Mouse (Mus musculus) CH12.LX (cell line): ENCODE results near the gene Srgn.

ENCODE experiments used
- CTCF ChIP-seq, 2 experiments: IDR thresholded peaks in 1 of 2; conservative IDR thresholded peaks in 1 of 2; 2 replicates each; pipeline ENCODE4 v1.5.1; 2011 to 2012; ENCODE audit warnings: low read depth in 2 of 2, low read length in 2 of 2, improper control_type of control experiment in 1 of 2, inconsistent platforms in 1 of 2, mild to moderate bottlenecking in 1 of 2, moderate library complexity in 1 of 2
- POLR2A ChIP-seq: IDR thresholded peaks from 2 replicates; pipeline ENCODE4 v1.6.1; 2011; ENCODE audit warnings: low read depth, mild to moderate bottlenecking, improper control_type of control experiment, low read length

- TF ChIP-seq CTCF (conservative IDR thresholded peaks at IDR 0.05 in 1 of 2, IDR thresholded peaks at IDR 0.05 in 1 of 2; ENCODE audit: low read depth in 2 of 2, low read length in 2 of 2) (peak; percentile 46 to 71; a peak in 3 of 4 replicates), POLR2A (no peak)
These were observed 39.0 kb downstream of the Srgn start for GRCm38 (mm10) chr10:62488266-62488665.
